Comparison of ENCODE assay signal across 9 mouse cellular contexts in the genomic region with DNA sequence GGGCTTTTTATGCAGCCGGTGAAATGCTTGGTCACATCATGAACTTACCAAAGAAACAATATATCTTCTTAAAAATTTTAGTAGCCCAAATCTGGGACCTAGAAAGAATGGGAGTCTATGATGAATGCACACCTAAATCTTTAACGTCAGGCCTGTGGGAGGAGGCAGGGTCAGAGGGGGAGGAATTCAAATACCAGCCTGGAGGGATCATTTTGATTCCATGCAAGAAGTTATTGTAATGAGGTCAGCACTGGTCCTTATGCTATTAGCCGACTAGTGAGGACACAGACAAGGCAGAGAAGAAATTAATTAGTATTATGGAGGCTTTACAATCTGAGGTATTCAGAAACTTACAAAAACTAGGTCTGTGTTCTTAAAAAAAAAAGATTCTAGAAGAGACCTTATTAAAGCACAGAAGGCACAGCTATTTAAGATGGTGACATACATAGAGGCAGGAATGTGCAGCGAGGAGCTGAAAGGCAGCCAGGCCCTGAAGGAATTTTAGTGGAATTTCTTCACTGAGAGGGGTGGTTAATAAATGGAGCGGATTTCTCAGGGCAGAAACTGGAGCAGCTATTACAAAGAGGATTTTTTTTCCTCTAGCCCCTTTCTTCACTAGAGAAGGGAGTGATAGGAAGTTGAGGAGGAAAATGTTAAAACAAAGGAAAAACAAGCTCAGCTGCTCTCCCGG.
A peak's percentile ranks its signal among the peaks of the same experiment; 100 is the strongest.
DNase-seq lines count a peak whose midpoint lies in the region; ATAC-seq lines count a peak whose summit lies in the region.
"Had no signal": no experiment of that assay in that cellular context is flagged by ENCODE, and none has a peak within 500 bp of the region (broad histone marks: within the 10 kb centered on the region; RNA-seq: fewer than 3 reads in every experiment).

No protein-coding gene starts in this region.

- H3K9ac ChIP-seq in heart, embryonic 14.5 days (ENCODE audit: low read length): no peak overlapping the region
- H3K9ac ChIP-seq in kidney, embryonic 15.5 days: no peak overlapping the region

- H3K9me3 ChIP-seq in heart, embryonic 14.5 days (ENCODE audit: control insufficient read depth, low read length): no peaks in the 10 kb centered on the region
- H3K9me3 ChIP-seq in kidney, embryonic 15.5 days (replicated peaks): no peaks in the 10 kb centered on the region

- H3K27ac ChIP-seq in heart, embryonic 14.5 days (replicated peaks in 1 of 2; ENCODE audit: control insufficient read depth in 1 of 2, insufficient read depth in 1 of 2, low read depth in 2 of 2, low read length in 2 of 2): peak overlapping the region; percentile 1 to 27; a peak in 3 of 4 replicates
- 0 out of 2 replicates have a peak overlapping the region, but pooled peaks have one; percentile 37 for H3K27ac ChIP-seq in kidney, embryonic 15.5 days

- H3K36me3 ChIP-seq in heart, embryonic 14.5 days (ENCODE audit: control insufficient read depth, insufficient read depth, low read length): no peaks in the 10 kb centered on the region
- H3K36me3 ChIP-seq in kidney, embryonic 15.5 days: no peaks in the 10 kb centered on the region

- WGBS in heart, embryonic 14.5 days: 33% methylated on average over 6 of the region's 6 CpGs
- WGBS in kidney, embryonic 15.5 days: 21% methylated on average over 6 of the region's 6 CpGs

- no peak overlapping the region for H3K4me3 ChIP-seq in heart, embryonic 14.5 days (ENCODE audit: control insufficient read depth in 1 of 2, insufficient read depth in 1 of 2, low read depth in 1 of 2, low read length in 2 of 2)
- H3K4me3 ChIP-seq in kidney, embryonic 15.5 days (replicated peaks): no peak overlapping the region

- no peaks in the 10 kb centered on the region for H3K27me3 ChIP-seq in heart, embryonic 14.5 days (ENCODE audit: control insufficient read depth, insufficient read depth, low read length)
- no peaks in the 10 kb centered on the region for H3K27me3 ChIP-seq in kidney, embryonic 15.5 days

- H3K4me1 ChIP-seq in heart, embryonic 14.5 days (ENCODE audit: control insufficient read depth in 2 of 2, insufficient read depth in 2 of 2, low read length in 2 of 2): peaks cover 8 to 16% of the 10 kb centered on the region in 2 experiments
- peaks cover 29% of the 10 kb centered on the region for H3K4me1 ChIP-seq in kidney, embryonic 15.5 days

- no peak overlapping the region; the same call in 1 of the 2 replicates for H3K4me2 ChIP-seq in heart, embryonic 14.5 days (ENCODE audit: low read length)
- H3K4me2 ChIP-seq in kidney, embryonic 15.5 days: no peak overlapping the region

- no peak for DNase-seq in heart, adult 11 months
- peak; percentile 81 for DNase-seq in 3T3-L1 (ENCODE audit: low read depth, low spot score)
- peak; percentile 49 for DNase-seq in embryo, embryonic 10 days (ENCODE audit: low spot score)
- no peak for DNase-seq in yolk sac, embryonic 10.5 days (ENCODE audit: low spot score)
- no peak for DNase-seq in urinary bladder, adult 18-20 months (ENCODE audit: low spot score in 2 of 2)
- DNase-seq: thymus, postnatal 36 days had no signal

- no peak for ATAC-seq in heart, embryonic 14.5 days (ENCODE audit: insufficient number of reproducible peaks, insufficient read depth, low FRiP score, low read depth)
- ATAC-seq in kidney, embryonic 15.5 days (replicated peaks; ENCODE audit: low FRiP score): peak; percentile 62; the same call in 1 of the 2 replicates
- ATAC-seq in megakaryocyte progenitor cell, adult 5-6 weeks (replicated peaks; ENCODE audit: poor library complexity): no peak

Comparison
In these comparisons a context has a peak if more than half of its experiments do, and no peak if none do; other contexts are left out.
1. DNase-seq: peak in 3T3-L1 (single experiment) and embryo, embryonic 10 days (single experiment); none in heart, adult 11 months (single experiment), yolk sac, embryonic 10.5 days (single experiment) and urinary bladder, adult 18-20 months (0 of 2).